Mouse (Mus musculus) neural tube, embryonic 12.5 days (tissue): ENCODE results near the gene Crtc3. TPM values are rescaled to one million over a fixed set of nuclear protein-coding genes. Genes with fewer than 3 reads are reported as not detected.

Experiments
- ATAC-seq: fragments of 200-750 bp; cut with Nextera tagmentation; 2 replicates; pipeline ENCODE4 v1.8.0; 2017; ENCODE audit warnings: low read depth, mild to moderate bottlenecking, moderate TSS enrichment, moderate library complexity; ENCODE audit not compliant: low FRiP score
- H3K27ac ChIP-seq: fragments of 300-500 bp; sonication (generic); 2 replicates; pipeline ENCODE4 v1.5.1; 2016
- H3K27me3 ChIP-seq: fragments of 300-500 bp; sonication (generic); replicated peaks from 2 replicates; pipeline ENCODE4 v1.6.1; 2016; ENCODE audit warnings: mild to moderate bottlenecking
- H3K36me3 ChIP-seq: fragments of 300-500 bp; sonication (generic); 2 replicates; pipeline ENCODE4 v1.6.1; 2016; ENCODE audit warnings: mild to moderate bottlenecking
- H3K4me1 ChIP-seq: fragments of 300-500 bp; sonication (generic); 2 replicates; pipeline ENCODE4 v1.6.1; 2016
- H3K4me2 ChIP-seq: fragments of 300-500 bp; sonication (generic); replicated peaks from 2 replicates; pipeline ENCODE4 v1.6.1; 2016; ENCODE audit warnings: mild to moderate bottlenecking
- H3K4me3 ChIP-seq: fragments of 300-500 bp; sonication (generic); 2 replicates; pipeline ENCODE4 v1.5.1; 2016
- H3K9ac ChIP-seq: fragments of 300-500 bp; sonication (generic); 2 replicates; pipeline ENCODE4 v1.6.1; 2016; ENCODE audit warnings: mild to moderate bottlenecking
- H3K9me3 ChIP-seq: fragments of 300-500 bp; sonication (generic); 2 replicates; pipeline ENCODE4 v1.6.1; 2016; ENCODE audit warnings: mild to moderate bottlenecking
- WGBS: fragments of 180-500 bp; shearing (Covaris S2); methylation state at CpG from one replicate; pipeline ENCODE4 v1.1.7; 2016; 5-methylcytosine and 5-hydroxymethylcytosine counted together
- polyA plus RNA-seq: library from polyadenylated mRNA; unstranded; fragments of >200 nt; fragmentation: Nextera tagmentation; extraction: Ambion mirVana; gene quantifications from 2 replicates; pipeline ENCODE4 v1.2.1, GENCODE M21; 2016

Crtc3 gene
- polyA plus RNA-seq = 14.6 and 18.0 TPM in 2 replicates

- H3K9ac ChIP-seq = peak within 1 kb of the TSS; percentile 92
- WGBS = under 1% methylated on average over 83 of the region's 83 CpGs
- H3K36me3 ChIP-seq = no peaks in the 10 kb centered on the region
- no peaks in the 10 kb centered on the region for H3K27me3 ChIP-seq
- H3K4me3 ChIP-seq = peak within 1 kb of the TSS; percentile 79
- peak; percentile 70 for ATAC-seq
- H3K9me3 ChIP-seq = no peaks in the 10 kb centered on the region
- peaks cover 10% of the 10 kb centered on the region for H3K4me1 ChIP-seq
- peak within 1 kb of the TSS; percentile 77 for H3K4me2 ChIP-seq
- H3K27ac ChIP-seq = peak within 1 kb of the TSS; percentile 88
Measured at GRCm38 (mm10) chr7:80688556-80689220, at the start of gene Crtc3. Gene Crtc3, minus strand, starts transcription at chr7:80688877.

GRCm38 (mm10) chr7:80736199-80736598 is 47.5 kb upstream of the Crtc3 start:
- Histone ChIP-seq H3K27me3 (no peaks in the 10 kb centered on the region), H3K36me3 (peaks cover 54% of the 10 kb centered on the region), H3K4me2 (no peak overlapping the region), H3K27ac (no peak overlapping the region), H3K4me1 (no peaks in the 10 kb centered on the region), H3K9me3 (no peaks in the 10 kb centered on the region), H3K4me3 (no peak overlapping the region), H3K9ac (no peak overlapping the region)
- no peak for ATAC-seq
- WGBS = 89% methylated on average over 10 of the region's 10 CpGs

GRCm38 (mm10) chr7:80732986-80733385 is 44.3 kb upstream of the Crtc3 start:
- peaks cover 54% of the 10 kb centered on the region for H3K36me3 ChIP-seq

GRCm38 (mm10) chr7:80729662-80730061 is 41.0 kb upstream of the Crtc3 start:
- Histone ChIP-seq H3K27me3 (no peaks in the 10 kb centered on the region), H3K27ac (no peak overlapping the region), H3K9me3 (no peaks in the 10 kb centered on the region), H3K4me2 (no peak overlapping the region), H3K4me1 (no peaks in the 10 kb centered on the region), H3K36me3 (peaks cover 61% of the 10 kb centered on the region), H3K9ac (no peak overlapping the region), H3K4me3 (no peak overlapping the region)
- 32% methylated on average over 8 of the region's 8 CpGs for WGBS
- ATAC-seq = no peak

More at GRCm38 (mm10) chr7:80732986-80733385, 44.3 kb upstream of the Crtc3 start:
- WGBS = 83% methylated on average over 11 of the region's 11 CpGs
- Histone ChIP-seq H3K4me2 (no peak overlapping the region), H3K4me1 (no peaks in the 10 kb centered on the region), H3K27ac (no peak overlapping the region), H3K9me3 (no peaks in the 10 kb centered on the region), H3K9ac (no peak overlapping the region), H3K27me3 (no peaks in the 10 kb centered on the region), H3K4me3 (no peak overlapping the region)
- no peak for ATAC-seq

GRCm38 (mm10) chr7:80721041-80721440 is 32.4 kb upstream of the Crtc3 start:
- H3K27ac ChIP-seq = no peak overlapping the region
- no peak for ATAC-seq
- H3K27me3 ChIP-seq = no peaks in the 10 kb centered on the region
- H3K4me3 ChIP-seq = no peak overlapping the region
- 34% methylated on average over 9 of the region's 9 CpGs for WGBS
- H3K9me3 ChIP-seq = no peaks in the 10 kb centered on the region
- peaks cover 53% of the 10 kb centered on the region for H3K36me3 ChIP-seq
- H3K4me2 ChIP-seq = no peak overlapping the region
- H3K4me1 ChIP-seq = no peaks in the 10 kb centered on the region
- H3K9ac ChIP-seq = no peak overlapping the region

GRCm38 (mm10) chr7:80719582-80719981 is 30.9 kb upstream of the Crtc3 start:
- H3K4me3 ChIP-seq = no peak overlapping the region
- H3K9ac ChIP-seq = no peak overlapping the region
- WGBS = 97% methylated on average over 7 of the region's 7 CpGs
- H3K4me2 ChIP-seq = no peak overlapping the region
- no peak overlapping the region for H3K27ac ChIP-seq
- no peaks in the 10 kb centered on the region for H3K27me3 ChIP-seq
- no peak for ATAC-seq
- H3K9me3 ChIP-seq = no peaks in the 10 kb centered on the region
- no peaks in the 10 kb centered on the region for H3K4me1 ChIP-seq
- H3K36me3 ChIP-seq = peaks cover 48% of the 10 kb centered on the region

GRCm38 (mm10) chr7:80719038-80719437 is 30.4 kb upstream of the Crtc3 start:
- no peak overlapping the region for H3K27ac ChIP-seq
- H3K4me1 ChIP-seq = no peaks in the 10 kb centered on the region
- no peaks in the 10 kb centered on the region for H3K27me3 ChIP-seq
- H3K9ac ChIP-seq = no peak overlapping the region
- H3K4me3 ChIP-seq = no peak overlapping the region
- no peaks in the 10 kb centered on the region for H3K9me3 ChIP-seq
- no peak overlapping the region for H3K4me2 ChIP-seq
- peaks cover 44% of the 10 kb centered on the region for H3K36me3 ChIP-seq
- 89% methylated on average over 2 of the region's 2 CpGs for WGBS
- no peak for ATAC-seq

GRCm38 (mm10) chr7:80718471-80718870 is 29.8 kb upstream of the Crtc3 start:
- Histone ChIP-seq H3K27ac (no peak overlapping the region), H3K4me1 (no peaks in the 10 kb centered on the region), H3K4me2 (no peak overlapping the region), H3K9me3 (no peaks in the 10 kb centered on the region), H3K27me3 (no peaks in the 10 kb centered on the region), H3K9ac (no peak overlapping the region), H3K36me3 (peaks cover 40% of the 10 kb centered on the region), H3K4me3 (no peak overlapping the region)
- WGBS = 79% methylated on average over 8 of the region's 8 CpGs
- no peak for ATAC-seq

GRCm38 (mm10) chr7:80716758-80717157 is 28.1 kb upstream of the Crtc3 start:
- H3K9me3 ChIP-seq = no peaks in the 10 kb centered on the region
- no peaks in the 10 kb centered on the region for H3K27me3 ChIP-seq
- 89% methylated on average over 9 of the region's 9 CpGs for WGBS
- no peak overlapping the region for H3K4me2 ChIP-seq
- H3K36me3 ChIP-seq = peaks cover 29% of the 10 kb centered on the region; the same call in 1 of the 2 replicates
- H3K9ac ChIP-seq = no peak overlapping the region
- ATAC-seq = no peak
- H3K4me1 ChIP-seq = no peaks in the 10 kb centered on the region
- no peak overlapping the region for H3K27ac ChIP-seq
- H3K4me3 ChIP-seq = no peak overlapping the region

GRCm38 (mm10) chr7:80715306-80715705 is 26.6 kb upstream of the Crtc3 start:
- H3K4me3 ChIP-seq = no peak overlapping the region
- no peaks in the 10 kb centered on the region for H3K4me1 ChIP-seq
- H3K27ac ChIP-seq = no peak overlapping the region
- H3K4me2 ChIP-seq = no peak overlapping the region
- no peak for ATAC-seq
- no peaks in the 10 kb centered on the region for H3K9me3 ChIP-seq
- no peak overlapping the region for H3K9ac ChIP-seq
- WGBS = 96% methylated on average over 7 of the region's 7 CpGs
- peaks cover 27% of the 10 kb centered on the region; the same call in 1 of the 2 replicates for H3K36me3 ChIP-seq
- no peaks in the 10 kb centered on the region for H3K27me3 ChIP-seq

GRCm38 (mm10) chr7:80711496-80711895 is 22.8 kb upstream of the Crtc3 start:
- no peaks in the 10 kb centered on the region for H3K4me1 ChIP-seq
- no peaks in the 10 kb centered on the region for H3K9me3 ChIP-seq
- no peaks in the 10 kb centered on the region for H3K27me3 ChIP-seq
- no peak overlapping the region for H3K9ac ChIP-seq
- H3K36me3 ChIP-seq = peaks cover 16% of the 10 kb centered on the region; the same call in 1 of the 2 replicates
- H3K4me3 ChIP-seq = no peak overlapping the region
- WGBS = 78% methylated on average over 8 of the region's 8 CpGs
- ATAC-seq = no peak
- H3K4me2 ChIP-seq = no peak overlapping the region
- H3K27ac ChIP-seq = no peak overlapping the region

GRCm38 (mm10) chr7:80710333-80710732 is 21.7 kb upstream of the Crtc3 start:
- no peak overlapping the region for H3K4me2 ChIP-seq
- no peaks in the 10 kb centered on the region for H3K4me1 ChIP-seq
- no peak overlapping the region for H3K4me3 ChIP-seq
- H3K27ac ChIP-seq = no peak overlapping the region
- ATAC-seq = no peak
- H3K9ac ChIP-seq = no peak overlapping the region
- H3K27me3 ChIP-seq = no peaks in the 10 kb centered on the region
- no peaks in the 10 kb centered on the region for H3K9me3 ChIP-seq
- WGBS = 90% methylated on average over 7 of the region's 7 CpGs
- peaks cover 12% of the 10 kb centered on the region; the same call in 1 of the 2 replicates for H3K36me3 ChIP-seq

- Histone ChIP-seq H3K4me2 (no peak overlapping the region), H3K27ac (no peak overlapping the region), H3K9ac (no peak overlapping the region), H3K27me3 (no peaks in the 10 kb centered on the region), H3K9me3 (no peaks in the 10 kb centered on the region), H3K4me1 (no peaks in the 10 kb centered on the region), H3K36me3 (no peaks in the 10 kb centered on the region), H3K4me3 (no peak overlapping the region)
- 89% methylated on average over 4 of the region's 4 CpGs for WGBS
- ATAC-seq = no peak
Measured at GRCm38 (mm10) chr7:80704066-80704465, 15.4 kb upstream of the Crtc3 start.
